Mouse (Mus musculus): ENCODE results near the gene Bach1.

Bach1 gene

DNA sequence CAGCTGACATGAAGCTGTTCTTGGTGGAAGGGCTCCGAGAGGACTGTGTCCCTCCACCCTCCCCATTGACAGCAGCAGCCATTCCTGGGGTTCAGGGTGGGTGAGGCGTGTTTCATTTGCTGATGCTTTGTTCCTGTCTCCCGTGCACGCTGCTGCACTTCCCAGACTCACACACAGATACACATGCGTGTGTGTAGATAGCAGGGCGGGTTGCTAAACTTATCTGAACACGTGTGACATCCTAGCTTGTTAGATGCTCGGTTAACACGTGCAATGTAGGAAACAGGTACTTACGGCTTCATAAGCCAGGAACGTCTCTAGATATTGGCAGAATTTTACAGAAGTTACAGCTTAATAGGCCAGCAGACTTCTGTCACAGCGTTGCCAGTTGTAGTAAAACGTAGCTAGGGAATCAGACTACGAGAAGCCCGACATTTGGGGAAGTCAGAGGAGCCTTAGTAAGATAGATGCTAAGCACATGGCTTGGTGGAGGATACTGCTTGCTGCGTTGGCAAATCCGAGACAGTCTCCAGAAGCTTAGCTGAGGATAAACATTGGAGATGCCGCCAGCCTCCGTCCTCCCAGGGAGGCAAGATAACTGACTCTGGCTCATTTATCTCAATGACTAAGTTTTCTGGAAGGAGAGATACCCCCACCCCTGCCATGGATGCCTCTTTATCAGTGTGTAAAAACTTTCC, 7.3 kb downstream of the Bach1 start:
- in situ Hi-C loops (cut with MboI; ENCODE audit: low pct_unique_long_range_greater_than_20kb in 1 of 2, low sequenced_read_pairs in 2 of 2, unreplicated experiment in 1 of 2) = no loop called here

DNA sequence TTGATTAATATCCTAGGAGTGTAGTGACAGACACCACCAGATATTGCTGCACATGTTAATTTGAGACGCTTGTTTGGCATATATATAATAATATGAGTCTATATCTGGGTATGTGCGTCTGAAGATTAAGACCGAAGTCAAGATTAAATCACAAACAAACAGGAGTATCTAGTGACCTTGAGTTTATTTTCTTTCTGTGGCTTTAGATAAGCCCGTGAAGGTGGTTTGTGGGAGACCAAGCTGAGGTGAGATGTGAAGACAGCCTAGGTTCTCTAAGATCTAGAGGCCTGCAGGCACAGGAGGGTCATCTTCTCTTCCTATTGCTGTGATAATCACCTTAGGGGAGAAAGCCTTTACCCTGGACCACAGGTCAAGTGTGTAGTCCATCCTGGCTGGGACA, 8.6 kb downstream of the Bach1 start:
- in situ Hi-C loops (cut with MboI; ENCODE audit: low pct_unique_long_range_greater_than_20kb in 1 of 2, low sequenced_read_pairs in 2 of 2, unreplicated experiment in 1 of 2) = no loop called here

DNA sequence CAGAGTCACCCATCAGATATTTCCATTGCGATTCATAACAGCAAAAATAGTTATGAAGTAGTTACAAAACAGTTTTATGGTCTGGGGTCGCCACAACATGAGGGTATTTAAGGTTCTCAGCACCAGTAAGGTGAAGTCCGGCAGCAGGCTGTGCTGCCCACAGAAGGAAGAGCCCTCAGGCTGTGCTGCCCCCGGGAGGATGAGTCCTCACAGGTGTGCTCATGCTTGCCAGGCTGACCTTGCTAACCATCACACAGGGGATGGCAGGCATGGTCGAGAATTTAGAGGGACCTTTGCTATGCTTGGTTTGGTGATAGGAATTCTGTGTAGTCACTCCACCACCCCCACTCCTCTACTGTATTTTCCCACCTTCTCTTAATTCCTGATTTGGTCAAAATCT, 9.8 kb downstream of the Bach1 start:
- in situ Hi-C loops (cut with MboI; ENCODE audit: low pct_unique_long_range_greater_than_20kb in 1 of 2, low sequenced_read_pairs in 2 of 2, unreplicated experiment in 1 of 2) = no loop called here

DNA sequence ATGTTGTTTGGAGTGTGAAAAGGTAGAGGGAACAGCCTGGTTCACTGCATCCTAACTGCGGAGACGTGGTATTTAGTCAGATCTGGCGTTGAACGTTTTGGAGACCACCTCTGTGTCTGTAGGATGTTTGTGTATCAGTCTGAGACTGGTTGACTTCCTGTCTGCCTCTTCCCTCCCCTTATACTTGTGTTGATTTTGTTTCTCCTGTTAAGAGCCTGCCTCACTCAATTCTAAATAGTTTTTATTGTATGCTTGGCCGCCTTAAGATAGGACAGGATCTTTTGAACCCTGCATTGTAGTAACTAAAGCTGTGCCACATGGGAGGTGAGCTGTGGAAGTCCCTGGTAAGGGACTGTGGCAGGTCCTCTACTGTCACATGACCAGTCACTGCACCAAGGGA, 10.4 kb downstream of the Bach1 start:
- in situ Hi-C loops (cut with MboI; ENCODE audit: low pct_unique_long_range_greater_than_20kb in 1 of 2, low sequenced_read_pairs in 2 of 2, unreplicated experiment in 1 of 2) = no loop called here

DNA sequence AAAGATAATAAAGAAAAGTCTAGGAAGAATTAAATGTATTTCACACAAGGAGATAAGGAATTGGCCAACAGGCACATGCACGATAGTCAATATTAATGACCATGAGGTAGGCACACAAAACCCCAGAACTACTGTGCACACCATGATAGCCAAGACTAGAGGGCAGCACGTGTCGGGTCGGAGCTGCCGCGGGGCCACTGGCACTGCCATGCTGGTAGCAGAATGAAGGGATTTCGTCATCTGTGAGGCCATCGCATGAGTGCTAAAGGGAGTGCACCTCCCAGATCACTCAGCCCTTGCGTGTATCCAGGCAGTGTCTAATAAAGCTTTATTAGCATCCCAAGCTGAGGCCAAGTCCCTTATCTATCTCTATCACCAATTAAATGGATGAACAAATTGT, 11.2 kb downstream of the Bach1 start:
- in situ Hi-C loops (cut with MboI; ENCODE audit: low pct_unique_long_range_greater_than_20kb in 1 of 2, low sequenced_read_pairs in 2 of 2, unreplicated experiment in 1 of 2) = no loop called here

DNA sequence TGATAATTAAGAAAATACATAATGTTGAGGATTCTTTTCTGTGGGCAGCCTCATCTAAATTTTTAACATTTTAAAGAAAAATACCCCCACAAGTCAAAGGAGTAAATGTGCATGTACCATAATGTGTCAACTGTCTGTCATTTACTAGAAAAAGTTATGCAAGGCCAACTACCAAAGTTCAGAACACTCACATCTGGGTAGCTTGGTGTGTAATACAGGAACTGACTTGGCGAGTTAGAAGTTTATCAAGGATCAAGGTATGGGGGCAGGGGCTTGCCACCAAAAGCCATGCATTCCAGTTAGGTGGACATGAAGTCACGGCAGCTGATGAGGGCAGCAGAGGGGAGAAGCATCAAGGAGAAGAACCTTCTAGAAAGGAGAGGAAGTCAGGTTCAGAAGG, 13.2 kb downstream of the Bach1 start:
- in situ Hi-C loops (cut with MboI; ENCODE audit: low pct_unique_long_range_greater_than_20kb in 1 of 2, low sequenced_read_pairs in 2 of 2, unreplicated experiment in 1 of 2) = no loop called here

DNA sequence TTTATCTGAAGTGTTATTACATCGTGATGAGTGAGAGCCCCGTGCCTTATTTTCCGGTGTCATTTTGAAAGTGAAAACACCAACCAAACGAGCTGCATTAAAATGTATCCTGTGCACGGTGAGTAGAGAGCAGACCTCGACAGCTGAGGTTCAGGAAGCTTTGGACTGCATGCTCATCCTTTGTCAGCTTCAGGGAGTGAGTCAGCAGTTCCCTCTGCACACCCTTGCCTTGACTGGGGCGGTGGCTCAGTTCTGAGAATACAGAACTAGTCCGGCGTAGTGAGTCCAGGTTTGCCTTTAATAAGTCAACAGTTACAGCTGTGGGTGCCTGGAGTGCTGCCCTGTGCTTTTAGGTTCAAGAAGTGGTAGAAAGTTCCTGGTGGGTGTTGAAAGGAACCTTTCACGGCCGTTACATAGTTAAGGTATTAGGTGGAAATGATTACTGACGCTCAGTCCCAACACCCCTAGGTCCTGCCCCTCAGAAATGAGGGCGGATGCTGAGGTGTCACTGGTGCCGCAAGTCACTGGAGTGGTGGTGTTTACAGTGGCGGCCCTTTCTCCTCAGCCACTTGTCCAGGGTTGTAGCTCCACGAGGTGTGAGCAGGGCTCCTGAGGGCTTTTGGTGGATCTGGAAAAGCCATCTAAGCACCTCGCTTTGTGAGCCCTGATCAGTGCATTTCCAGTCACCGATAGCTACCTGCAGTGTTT, 14.4 kb downstream of the Bach1 start:
- in situ Hi-C loops (cut with MboI; ENCODE audit: low pct_unique_long_range_greater_than_20kb in 1 of 2, low sequenced_read_pairs in 2 of 2, unreplicated experiment in 1 of 2) = no loop called here

DNA sequence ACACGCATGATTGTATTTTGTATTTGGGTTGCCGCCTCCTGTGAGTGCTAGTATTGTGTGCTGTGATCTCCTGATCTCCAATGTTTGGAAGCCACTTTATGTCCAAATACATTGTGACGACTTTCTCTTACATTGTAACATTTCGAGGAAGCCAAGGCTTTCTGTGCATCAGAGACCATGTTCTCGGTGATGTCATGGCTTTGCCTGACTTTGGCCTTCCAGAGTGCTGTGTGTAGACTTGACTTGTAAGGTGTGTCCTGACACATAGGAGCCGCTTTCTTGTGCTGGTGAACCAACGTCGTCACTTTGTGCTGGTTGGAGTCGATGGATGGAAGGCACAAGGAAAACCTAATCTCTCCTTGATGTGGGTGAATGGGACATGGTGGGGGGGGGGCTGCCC, 15.8 kb downstream of the Bach1 start:
- in situ Hi-C loops (cut with MboI; ENCODE audit: low pct_unique_long_range_greater_than_20kb in 1 of 2, low sequenced_read_pairs in 2 of 2, unreplicated experiment in 1 of 2) = no loop called here

DNA sequence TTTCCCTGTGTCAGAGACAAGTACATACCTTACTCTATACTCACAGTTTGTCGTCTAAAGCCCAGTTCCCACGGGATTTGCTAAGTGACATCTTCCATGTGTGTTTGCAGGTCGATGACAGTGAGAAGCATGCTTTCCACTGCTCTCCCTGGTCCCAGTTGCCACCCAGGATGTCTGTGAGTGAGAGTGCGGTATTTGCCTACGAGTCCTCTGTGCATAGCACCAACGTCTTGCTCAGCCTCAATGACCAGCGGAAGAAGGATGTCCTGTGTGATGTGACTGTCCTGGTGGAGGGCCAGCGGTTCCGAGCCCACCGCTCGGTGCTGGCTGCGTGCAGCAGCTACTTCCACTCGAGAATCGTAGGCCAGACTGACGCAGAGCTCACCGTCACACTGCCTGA, 16.5 kb downstream of the Bach1 start:
- in situ Hi-C loops (cut with MboI; ENCODE audit: low pct_unique_long_range_greater_than_20kb in 1 of 2, low sequenced_read_pairs in 2 of 2, unreplicated experiment in 1 of 2) = no loop called here

DNA sequence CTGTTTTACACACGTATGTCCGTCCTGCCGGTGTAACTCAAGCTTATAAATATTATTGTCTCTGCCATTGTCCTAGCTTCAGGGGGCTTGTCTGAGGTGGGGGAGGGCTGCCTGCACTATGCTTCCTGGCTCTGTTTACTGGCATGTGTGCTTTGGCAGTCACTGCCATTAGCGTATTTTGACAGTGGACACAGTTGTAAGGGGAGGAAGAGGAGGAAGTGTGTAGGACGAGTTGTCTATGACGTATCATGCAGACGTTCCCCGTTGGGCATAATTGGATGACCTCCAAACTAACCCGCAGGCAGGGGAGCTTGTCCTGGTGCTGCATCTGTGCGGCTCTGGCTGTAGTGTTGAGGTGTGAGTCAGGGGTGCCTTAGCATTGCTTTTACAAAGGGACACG, 17.5 kb downstream of the Bach1 start:
- in situ Hi-C loops (cut with MboI; ENCODE audit: low pct_unique_long_range_greater_than_20kb in 1 of 2, low sequenced_read_pairs in 2 of 2, unreplicated experiment in 1 of 2) = no loop called here

DNA sequence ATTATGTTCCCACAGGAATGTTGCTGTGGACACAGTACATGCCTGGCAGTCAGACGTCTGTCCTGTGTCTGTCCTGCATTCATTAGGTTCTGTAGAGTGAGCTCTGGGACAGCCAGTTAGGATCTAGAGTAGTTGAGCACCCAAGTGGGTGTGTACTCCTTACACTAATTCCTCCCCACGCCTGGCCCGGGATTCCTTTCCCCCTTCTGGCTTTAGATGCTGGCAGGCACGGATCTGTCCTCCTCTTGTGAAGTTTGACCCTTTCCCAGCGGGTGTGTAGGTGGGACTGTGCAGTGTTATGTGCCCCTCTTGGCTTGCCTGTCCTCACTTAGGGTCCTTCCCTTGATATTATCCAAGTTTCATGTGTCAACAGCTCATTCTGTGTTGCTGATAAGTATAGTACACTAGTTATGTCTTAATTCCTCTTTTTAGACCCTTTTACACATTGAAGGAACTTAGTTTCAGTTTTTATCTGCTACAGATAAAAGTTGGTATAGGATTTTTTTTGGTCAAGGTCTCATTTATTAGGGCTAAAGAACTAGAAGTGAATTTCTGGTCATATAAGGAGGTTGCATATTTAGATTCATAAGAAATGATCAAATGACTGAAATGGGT, 18.4 kb downstream of the Bach1 start:
- in situ Hi-C loops (cut with MboI; ENCODE audit: low pct_unique_long_range_greater_than_20kb in 1 of 2, low sequenced_read_pairs in 2 of 2, unreplicated experiment in 1 of 2) = no loop called here

DNA sequence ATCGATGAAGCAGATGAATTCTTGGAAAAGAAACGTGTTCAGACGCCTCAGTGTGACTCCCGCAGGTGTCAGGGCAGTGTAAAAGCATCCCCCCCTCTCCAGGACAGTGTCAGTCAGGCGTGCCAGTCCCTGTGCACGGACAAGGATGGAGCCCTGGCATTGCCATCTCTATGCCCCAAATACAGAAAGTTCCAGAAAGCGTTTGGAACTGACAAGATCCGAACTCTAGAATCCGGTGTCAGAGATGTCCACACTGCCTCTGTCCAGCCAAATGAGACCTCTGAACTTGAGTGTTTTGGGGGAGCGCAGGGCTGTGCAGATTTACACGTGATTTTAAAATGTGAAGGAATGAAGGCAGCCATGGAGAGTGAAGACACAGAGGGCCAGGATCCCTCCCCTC, 20.3 kb downstream of the Bach1 start:
- in situ Hi-C loops (cut with MboI; ENCODE audit: low pct_unique_long_range_greater_than_20kb in 1 of 2, low sequenced_read_pairs in 2 of 2, unreplicated experiment in 1 of 2) = no loop called here

DNA sequence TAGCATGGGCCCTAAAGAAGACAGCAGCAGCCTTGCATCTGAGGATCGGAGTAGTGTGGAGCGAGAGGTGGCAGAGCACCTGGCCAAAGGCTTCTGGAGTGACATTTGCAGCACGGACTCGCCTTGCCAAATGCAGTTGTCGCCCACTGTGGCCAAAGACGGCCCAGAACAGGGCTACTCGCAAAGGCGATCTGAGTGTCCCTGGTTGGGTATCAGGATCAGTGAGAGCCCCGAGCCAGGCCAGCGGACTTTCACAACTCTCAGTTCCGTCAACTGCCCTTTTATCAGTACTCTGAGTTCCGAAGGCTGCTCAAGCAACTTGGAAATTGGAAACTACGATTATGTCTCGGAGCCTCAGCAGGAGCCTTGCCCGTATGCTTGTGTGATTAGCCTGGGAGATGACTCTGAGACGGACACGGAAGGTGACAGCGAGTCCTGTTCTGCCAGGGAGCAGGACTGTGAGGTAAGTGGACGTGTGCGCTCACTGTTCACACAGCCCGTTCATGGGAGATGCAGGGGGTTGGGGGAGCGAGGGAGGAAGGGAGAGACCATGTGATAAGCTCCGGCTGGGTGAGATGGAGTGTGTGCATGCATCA, 21.0 kb downstream of the Bach1 start:
- in situ Hi-C loops (cut with MboI; ENCODE audit: low pct_unique_long_range_greater_than_20kb in 1 of 2, low sequenced_read_pairs in 2 of 2, unreplicated experiment in 1 of 2) = loop anchor here in 1 of 2 experiments (10.0 kb wide), 1 partner anchor 105 kb away; no protein-coding TSS in a partner anchor

DNA sequence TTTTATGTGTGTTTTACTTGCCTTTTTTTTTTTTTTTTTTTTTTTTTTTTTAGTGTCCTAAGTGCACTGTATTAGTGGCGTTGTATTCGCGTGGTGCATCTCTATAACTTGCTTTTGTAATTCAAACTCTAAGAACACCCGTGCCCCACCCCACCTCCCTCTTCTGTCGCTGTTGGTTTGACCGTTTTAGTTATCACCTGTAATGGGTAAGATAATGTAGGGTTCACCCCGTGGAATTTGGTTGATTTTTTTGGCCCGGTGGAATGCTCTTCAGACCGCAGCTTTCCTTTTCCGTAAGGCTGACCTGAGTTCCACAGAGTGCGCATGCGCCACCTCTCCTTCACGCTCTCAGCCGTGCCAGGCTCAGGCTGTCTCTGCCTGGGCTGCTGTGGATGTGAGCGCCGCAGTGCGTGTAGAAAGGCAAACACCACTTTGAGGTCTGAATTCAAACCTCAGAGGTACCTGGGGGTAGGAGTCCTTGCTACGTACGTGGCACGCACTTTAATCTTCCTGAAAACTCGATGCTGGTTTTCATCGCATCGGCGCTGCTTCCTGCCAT, 22.2 kb downstream of the Bach1 start:
- in situ Hi-C loops (cut with MboI; ENCODE audit: low pct_unique_long_range_greater_than_20kb in 1 of 2, low sequenced_read_pairs in 2 of 2, unreplicated experiment in 1 of 2) = loop anchor here in 1 of 2 experiments (10.0 kb wide), 1 partner anchor 106 kb away; no protein-coding TSS in a partner anchor

DNA sequence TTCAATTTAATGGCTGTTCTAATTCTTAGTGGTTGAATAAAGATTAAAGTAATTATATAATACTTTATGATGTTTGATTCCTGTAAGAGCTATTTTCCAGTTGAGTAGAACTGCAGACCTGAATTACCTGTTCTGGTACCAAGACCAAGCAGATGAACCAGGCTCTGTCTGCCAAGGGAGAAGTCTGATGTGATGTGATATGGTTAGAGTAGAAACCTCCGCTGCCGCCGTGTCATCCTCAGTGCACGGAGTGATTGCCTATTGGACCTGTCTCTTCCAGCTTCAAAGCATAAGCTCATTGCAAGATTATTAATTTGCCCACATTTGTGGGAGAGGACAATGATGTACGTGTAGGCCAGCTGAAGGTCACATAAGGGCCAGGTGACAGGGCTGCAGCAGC, 24.1 kb downstream of the Bach1 start:
- in situ Hi-C loops (cut with MboI; ENCODE audit: low pct_unique_long_range_greater_than_20kb in 1 of 2, low sequenced_read_pairs in 2 of 2, unreplicated experiment in 1 of 2) = loop anchor here in 1 of 2 experiments (10.0 kb wide), 1 partner anchor 108 kb away; no protein-coding TSS in a partner anchor

DNA sequence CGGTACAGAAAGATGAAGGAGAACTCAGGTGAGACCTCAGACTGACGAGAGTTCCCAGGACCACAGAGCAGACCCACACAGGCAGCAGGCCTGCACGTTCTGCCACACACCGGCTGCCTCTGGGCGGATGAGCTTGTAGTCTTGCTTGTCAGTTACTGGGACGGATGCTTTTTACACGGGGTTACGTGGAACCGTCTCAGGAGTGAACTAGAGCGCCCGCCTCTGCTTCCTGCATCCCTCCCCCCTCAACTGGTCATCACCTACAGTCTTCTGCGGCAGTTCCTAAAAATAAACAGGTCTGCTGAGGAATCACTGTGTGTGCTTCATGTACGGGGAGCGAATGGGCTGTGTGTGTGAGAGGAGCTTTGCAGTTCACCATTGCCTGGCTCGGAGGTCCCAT, 24.7 kb downstream of the Bach1 start:
- in situ Hi-C loops (cut with MboI; ENCODE audit: low pct_unique_long_range_greater_than_20kb in 1 of 2, low sequenced_read_pairs in 2 of 2, unreplicated experiment in 1 of 2) = loop anchor here in 1 of 2 experiments (10.0 kb wide), 1 partner anchor 109 kb away; no protein-coding TSS in a partner anchor

DNA sequence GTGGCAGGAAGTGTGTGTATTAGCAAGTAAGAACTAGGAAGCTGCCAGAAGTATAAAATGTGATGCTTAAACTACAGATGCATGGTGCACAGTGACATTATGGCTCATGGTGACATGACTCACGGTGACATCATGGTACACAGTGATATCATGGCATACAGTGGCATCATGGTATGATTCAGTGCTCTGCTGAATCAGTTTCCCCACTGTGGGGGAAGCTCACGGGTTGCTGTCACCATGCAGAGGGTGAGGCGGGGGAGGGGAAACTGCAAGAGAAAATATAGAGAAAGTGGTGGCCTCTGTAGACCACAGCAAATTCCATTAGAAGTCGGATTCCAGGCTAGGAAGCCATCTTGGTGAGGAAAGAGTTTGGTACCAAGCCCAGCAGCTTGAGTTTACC, 26.1 kb downstream of the Bach1 start:
- in situ Hi-C loops (cut with MboI; ENCODE audit: low pct_unique_long_range_greater_than_20kb in 1 of 2, low sequenced_read_pairs in 2 of 2, unreplicated experiment in 1 of 2) = loop anchor here in 1 of 2 experiments (10.0 kb wide), 1 partner anchor 110 kb away; no protein-coding TSS in a partner anchor

DNA sequence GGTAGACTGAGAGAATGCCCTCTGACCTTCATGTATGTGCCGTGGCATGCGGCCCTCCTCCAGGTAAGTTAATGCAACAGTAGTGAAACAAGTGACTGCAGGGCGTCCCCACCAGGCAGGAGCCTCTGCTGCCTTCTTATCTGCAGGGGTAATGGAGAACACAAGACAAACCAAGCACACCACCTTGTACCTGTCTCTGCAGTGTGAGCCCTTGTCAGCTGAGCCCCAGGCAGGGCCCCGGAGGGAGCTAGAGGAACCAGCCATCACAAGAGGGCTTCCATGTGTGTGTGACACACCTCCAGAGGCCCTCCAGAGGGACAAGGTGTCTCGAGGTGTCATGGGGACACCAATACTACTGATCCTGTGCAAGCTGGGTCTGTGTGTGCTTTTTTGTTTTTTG, 26.5 kb downstream of the Bach1 start:
- in situ Hi-C loops (cut with MboI; ENCODE audit: low pct_unique_long_range_greater_than_20kb in 1 of 2, low sequenced_read_pairs in 2 of 2, unreplicated experiment in 1 of 2) = loop anchor here in 1 of 2 experiments (10.0 kb wide), 1 partner anchor 110 kb away; no protein-coding TSS in a partner anchor

DNA sequence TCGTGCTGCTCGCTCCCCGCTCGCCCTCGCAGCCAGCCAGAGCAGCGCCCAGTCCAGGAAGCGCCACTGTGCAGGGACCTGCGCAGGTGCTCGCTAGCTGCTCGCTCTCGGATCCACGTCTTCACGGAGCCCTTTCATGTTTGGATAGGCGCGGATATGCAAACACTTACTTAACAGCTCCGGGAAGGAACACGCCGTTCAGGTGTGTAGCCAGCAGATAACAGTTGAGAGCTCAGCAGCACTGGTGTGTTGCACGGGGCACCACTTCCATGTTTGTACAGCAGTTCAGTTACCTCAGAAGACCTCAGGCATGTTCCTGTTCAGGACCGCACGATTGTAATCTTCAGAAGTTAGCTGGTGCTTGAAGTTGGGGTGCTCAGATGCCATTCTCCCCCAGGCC, 27.2 kb downstream of the Bach1 start:
- in situ Hi-C loops (cut with MboI; ENCODE audit: low pct_unique_long_range_greater_than_20kb in 1 of 2, low sequenced_read_pairs in 2 of 2, unreplicated experiment in 1 of 2) = loop anchor here in 1 of 2 experiments (10.0 kb wide), 1 partner anchor 111 kb away; no protein-coding TSS in a partner anchor
